Mouse (Mus musculus) neural tube, embryonic 12.5 days (tissue): ENCODE measurements around the gene Mylk3. TPM values are rescaled to one million over a fixed set of nuclear protein-coding genes. Genes with fewer than 3 reads are reported as not detected.

Experiments
- ATAC-seq: fragments of 200-750 bp; cut with Nextera tagmentation; 2 replicates; pipeline ENCODE4 v1.8.0; 2017; ENCODE audit warnings: low read depth, mild to moderate bottlenecking, moderate TSS enrichment, moderate library complexity; ENCODE audit not compliant: low FRiP score
- H3K27ac ChIP-seq: fragments of 300-500 bp; sonication (generic); 2 replicates; pipeline ENCODE4 v1.5.1; 2016
- H3K27me3 ChIP-seq: fragments of 300-500 bp; sonication (generic); replicated peaks from 2 replicates; pipeline ENCODE4 v1.6.1; 2016; ENCODE audit warnings: mild to moderate bottlenecking
- H3K36me3 ChIP-seq: fragments of 300-500 bp; sonication (generic); 2 replicates; pipeline ENCODE4 v1.6.1; 2016; ENCODE audit warnings: mild to moderate bottlenecking
- H3K4me1 ChIP-seq: fragments of 300-500 bp; sonication (generic); 2 replicates; pipeline ENCODE4 v1.6.1; 2016
- H3K4me2 ChIP-seq: fragments of 300-500 bp; sonication (generic); replicated peaks from 2 replicates; pipeline ENCODE4 v1.6.1; 2016; ENCODE audit warnings: mild to moderate bottlenecking
- H3K4me3 ChIP-seq: fragments of 300-500 bp; sonication (generic); 2 replicates; pipeline ENCODE4 v1.5.1; 2016
- H3K9ac ChIP-seq: fragments of 300-500 bp; sonication (generic); 2 replicates; pipeline ENCODE4 v1.6.1; 2016; ENCODE audit warnings: mild to moderate bottlenecking
- H3K9me3 ChIP-seq: fragments of 300-500 bp; sonication (generic); 2 replicates; pipeline ENCODE4 v1.6.1; 2016; ENCODE audit warnings: mild to moderate bottlenecking
- WGBS: fragments of 180-500 bp; shearing (Covaris S2); methylation state at CpG from one replicate; pipeline ENCODE4 v1.1.7; 2016; 5-methylcytosine and 5-hydroxymethylcytosine counted together
- polyA plus RNA-seq: library from polyadenylated mRNA; unstranded; fragments of >200 nt; fragmentation: Nextera tagmentation; extraction: Ambion mirVana; gene quantifications from 2 replicates; pipeline ENCODE4 v1.2.1, GENCODE M21; 2016

The Mylk3 gene
- polyA plus RNA-seq, 1 experiment from 2014 or later, result 1.2 TPM

DNA sequence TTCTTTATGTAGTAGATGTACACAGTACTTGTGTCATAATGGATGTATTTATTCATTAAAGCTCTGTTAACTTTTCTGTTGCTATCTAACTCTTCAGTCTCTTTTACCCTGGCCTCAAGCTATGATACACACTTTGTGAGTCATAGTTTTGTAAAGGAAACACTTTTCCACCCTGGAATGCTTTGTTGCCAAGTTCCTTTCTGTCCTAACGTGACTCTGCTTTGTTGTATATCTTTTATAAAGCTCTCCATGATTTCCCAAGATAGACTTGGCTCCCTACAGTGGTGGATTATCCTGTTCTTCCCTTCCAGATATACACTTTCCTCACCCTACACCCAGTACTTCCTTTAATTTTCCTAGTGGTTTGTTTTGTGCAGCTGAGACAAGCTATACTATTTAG is 84.2 kb downstream of the Mylk3 start:
- H3K27ac ChIP-seq, result no peak overlapping the region
- no peak overlapping the region for H3K4me3 ChIP-seq
- no peak for ATAC-seq
- peaks cover 27% of the 10 kb centered on the region for H3K36me3 ChIP-seq
- no peaks in the 10 kb centered on the region for H3K9me3 ChIP-seq
- H3K4me2 ChIP-seq, result no peak overlapping the region
- no peaks in the 10 kb centered on the region for H3K27me3 ChIP-seq
- no peak overlapping the region for H3K9ac ChIP-seq
- H3K4me1 ChIP-seq, result peaks cover 19% of the 10 kb centered on the region
- WGBS, result 58% methylated on average over 1 of the region's 1 CpGs

DNA sequence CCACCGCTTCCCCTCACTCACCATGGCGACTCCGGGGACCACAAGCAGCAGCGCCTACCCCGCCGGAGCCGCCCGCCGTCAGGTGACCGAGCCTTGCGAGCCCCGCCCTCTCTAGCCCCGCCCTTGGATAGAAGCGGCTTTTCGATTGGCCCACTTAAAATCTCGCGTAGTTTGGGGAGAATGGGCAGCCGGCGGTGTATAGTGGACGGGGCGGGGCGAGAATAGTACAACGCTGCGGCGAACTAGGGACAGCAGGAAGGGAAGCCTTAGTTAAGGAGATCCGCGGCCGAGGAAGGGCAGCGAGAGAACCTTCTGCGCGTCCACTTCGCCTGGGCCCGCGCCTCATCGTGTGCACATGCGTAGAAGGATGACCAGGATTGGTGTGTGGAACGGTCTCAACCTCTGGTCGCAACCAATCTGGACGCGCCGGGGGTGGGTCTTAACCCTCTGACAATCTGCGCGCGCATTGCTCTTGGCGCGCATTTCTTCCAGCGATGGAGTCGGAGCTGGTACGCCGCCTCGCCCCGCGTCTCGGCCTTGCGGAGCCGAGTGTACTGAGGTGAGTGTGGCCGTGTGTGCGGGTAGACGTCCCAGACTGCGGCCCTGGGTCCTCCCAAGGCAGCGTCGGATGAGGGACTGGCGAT is 86.6 kb downstream of the Mylk3 start, which contains the start of the genes Orc6 and Vps35:
Gene Orc6, plus strand, starts transcription at position 199 of the 644 bp plus-strand sequence.
Gene Vps35, minus strand, starts transcription at position 369 of the 644 bp plus-strand sequence.
- under 1% methylated on average over 63 of the region's 63 CpGs for WGBS
- peak within 1 kb of the TSS; percentile 81 for H3K4me2 ChIP-seq
- H3K27me3 ChIP-seq, result no peaks in the 10 kb centered on the region
- H3K36me3 ChIP-seq, result peaks cover 11% of the 10 kb centered on the region
- H3K27ac ChIP-seq, result peak within 1 kb of the TSS; percentile 86
- H3K4me1 ChIP-seq, result peaks cover 19% of the 10 kb centered on the region
- H3K4me3 ChIP-seq, result peak within 1 kb of the TSS; percentile 94
- no peaks in the 10 kb centered on the region for H3K9me3 ChIP-seq
- peak; percentile 98 for ATAC-seq
- H3K9ac ChIP-seq, result peak within 1 kb of the TSS; percentile 88

DNA sequence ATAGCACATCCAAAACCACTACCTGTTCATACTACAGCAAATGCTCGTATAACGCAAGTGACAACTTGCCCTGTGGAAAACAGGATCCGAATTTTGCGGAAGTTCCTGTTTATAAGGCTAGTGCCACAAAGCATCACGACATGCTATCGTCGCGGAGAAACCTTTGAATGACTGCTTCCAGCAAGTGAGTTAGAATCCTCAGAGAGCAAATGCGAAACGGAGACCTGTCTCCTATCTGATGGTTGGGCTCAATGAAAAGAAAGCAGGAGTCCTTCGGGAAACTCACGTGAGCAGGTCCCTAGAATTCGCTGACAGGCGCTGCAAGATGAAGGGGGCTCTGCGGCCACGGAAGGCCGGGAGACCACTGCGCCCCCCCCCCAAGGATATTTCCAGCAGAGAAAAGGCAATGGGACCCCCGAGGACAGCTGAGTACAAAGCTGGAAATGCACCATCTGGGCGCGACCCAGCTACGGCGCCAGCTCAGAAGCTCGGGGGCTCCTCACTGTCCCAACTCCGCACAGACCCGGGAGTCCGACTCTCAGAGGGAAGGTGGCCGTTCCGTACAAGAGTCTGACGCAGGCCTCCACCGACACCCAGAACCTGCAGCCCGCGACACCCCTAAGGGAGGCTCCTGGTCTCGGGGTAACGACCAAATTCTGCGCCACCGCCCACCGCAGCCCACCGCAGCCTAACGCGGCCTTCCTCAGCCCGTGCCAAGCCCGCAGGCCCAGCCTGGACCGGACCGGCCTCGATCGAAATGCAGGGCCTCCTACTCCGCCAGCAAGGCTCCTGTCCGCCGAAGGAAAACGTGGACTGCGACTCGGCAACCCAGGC is 87.3 kb downstream of the Mylk3 start:
- no peaks in the 10 kb centered on the region for H3K27me3 ChIP-seq
- WGBS, result under 1% methylated on average over 53 of the region's 53 CpGs
- H3K4me2 ChIP-seq, result peak overlapping the region; percentile 81
- peak overlapping the region; percentile 88 for H3K9ac ChIP-seq
- ATAC-seq, result no peak; the same call in 1 of the 2 replicates
- H3K27ac ChIP-seq, result peak overlapping the region; percentile 86; the same call in 1 of the 2 replicates
- no peaks in the 10 kb centered on the region for H3K9me3 ChIP-seq
- peak overlapping the region; percentile 94 for H3K4me3 ChIP-seq
- peaks cover 10% of the 10 kb centered on the region for H3K36me3 ChIP-seq
- H3K4me1 ChIP-seq, result peaks cover 19% of the 10 kb centered on the region

- peaks cover 50% of the 10 kb centered on the region for H3K36me3 ChIP-seq
- no peak for ATAC-seq
- 92% methylated on average over 1 of the region's 1 CpGs for WGBS
Measured at GRCm38 (mm10) chr8:85286846-85287245, 99.3 kb downstream of the Mylk3 start.

More at GRCm38 (mm10) chr8:85286846-85287245, 99.3 kb downstream of the Mylk3 start:
- H3K9me3 ChIP-seq, result no peaks in the 10 kb centered on the region
- no peaks in the 10 kb centered on the region for H3K27me3 ChIP-seq
- no peaks in the 10 kb centered on the region for H3K4me1 ChIP-seq
- no peak overlapping the region for H3K4me2 ChIP-seq
- H3K4me3 ChIP-seq, result no peak overlapping the region
- no peak overlapping the region for H3K9ac ChIP-seq
- H3K27ac ChIP-seq, result no peak overlapping the region

Other genes starting within 250 kb of the Mylk3 start
- gene Cks1brt, start 234.4 kb downstream of the Mylk3 start, polyA plus RNA-seq, result not detected in 2 replicates
- gene Olfr371, start 160.4 kb downstream of the Mylk3 start, polyA plus RNA-seq, result not detected in 2 replicates
- gene Orc6, start 86.7 kb downstream of the Mylk3 start, polyA plus RNA-seq, result 86.5 and 89.0 TPM in 2 replicates
- 157 and 177 TPM in 2 replicates for gene Vps35, start 86.5 kb downstream of the Mylk3 start, polyA plus RNA-seq
- 43.0 and 47.3 TPM in 2 replicates for gene 4921524J17Rik, start 46.5 kb upstream of the Mylk3 start, polyA plus RNA-seq
- gene Gpt2, start 106.2 kb upstream of the Mylk3 start, polyA plus RNA-seq, result 46.2 and 46.9 TPM in 2 replicates
- 173 and 180 TPM in 2 replicates for gene Dnaja2, start 169.0 kb upstream of the Mylk3 start, polyA plus RNA-seq